Mouse (Mus musculus) intestine, postnatal 0 days (tissue): ENCODE data around the gene 4930562C15Rik. TPM values are rescaled to one million over a fixed set of nuclear protein-coding genes. Genes with fewer than 3 reads are reported as not detected.

Source experiments
- ATAC-seq: fragments of 200-750 bp; cut with Nextera tagmentation; 2 replicates; pipeline ENCODE4 v1.8.0; 2017; ENCODE audit warnings: mild to moderate bottlenecking, moderate TSS enrichment, moderate library complexity
- H3K27ac ChIP-seq: fragments of 300-500 bp; sonication (generic); 2 replicates; pipeline ENCODE4 v1.5.1; 2014; ENCODE audit warnings: mild to moderate bottlenecking, low read depth, low read length, moderate library complexity
- H3K27me3 ChIP-seq: fragments of 300-500 bp; sonication (generic); replicated peaks from 2 replicates; pipeline ENCODE4 v1.6.1; 2014; ENCODE audit warnings: low read length, mixed read lengths; ENCODE audit not compliant: control insufficient read depth, insufficient read depth
- H3K36me3 ChIP-seq: fragments of 300-500 bp; sonication (generic); 2 replicates; pipeline ENCODE4 v1.6.1; 2014; ENCODE audit warnings: mild to moderate bottlenecking, moderate library complexity; ENCODE audit not compliant: control insufficient read depth, insufficient read depth
- H3K4me1 ChIP-seq: fragments of 300-500 bp; sonication (generic); replicated peaks from 2 replicates; pipeline ENCODE4 v1.6.1; 2014; ENCODE audit warnings: antibody characterized with exemption, low read length, mixed read lengths; ENCODE audit not compliant: control insufficient read depth, insufficient read depth
- H3K4me2 ChIP-seq: fragments of 300-500 bp; sonication (generic); replicated peaks from 2 replicates; pipeline ENCODE4 v1.6.1; 2014; ENCODE audit warnings: low read depth, mild to moderate bottlenecking, moderate library complexity
- H3K4me3 ChIP-seq: fragments of 300-500 bp; sonication (generic); 2 replicates; pipeline ENCODE4 v1.5.1; 2014; ENCODE audit warnings: low read depth, low read length
- H3K9ac ChIP-seq: fragments of 300-500 bp; sonication (generic); 2 replicates; pipeline ENCODE4 v1.6.1; 2014; ENCODE audit warnings: mild to moderate bottlenecking, low read depth, low read length
- H3K9me3 ChIP-seq: fragments of 300-500 bp; sonication (generic); 2 replicates; pipeline ENCODE4 v1.6.1; 2016; ENCODE audit warnings: mixed run types; ENCODE audit not compliant: control insufficient read depth
- CTCF ChIP-seq: sonication (generic); IDR thresholded peaks from 2 replicates; pipeline ENCODE4 v1.5.1; 2016; ENCODE audit warnings: low read depth, mild to moderate bottlenecking, control low read depth, antibody characterized with exemption, moderate library complexity
- WGBS: fragments of 180-500 bp; shearing (Covaris S2); extraction: QIAGEN DNeasy Blood & Tissue Kit; methylation state at CpG from one replicate; pipeline ENCODE4 v1.1.7; 2014; 5-methylcytosine and 5-hydroxymethylcytosine counted together
- polyA plus RNA-seq: library from polyadenylated mRNA; unstranded; fragments of >200 nt; fragmentation: Nextera tagmentation; extraction: Ambion mirVana; gene quantifications from 2 replicates; pipeline ENCODE4 v1.2.1, GENCODE M21; 2015

The 4930562C15Rik gene
- polyA plus RNA-seq, 1 experiment from 2014 or later = not detected

DNA sequence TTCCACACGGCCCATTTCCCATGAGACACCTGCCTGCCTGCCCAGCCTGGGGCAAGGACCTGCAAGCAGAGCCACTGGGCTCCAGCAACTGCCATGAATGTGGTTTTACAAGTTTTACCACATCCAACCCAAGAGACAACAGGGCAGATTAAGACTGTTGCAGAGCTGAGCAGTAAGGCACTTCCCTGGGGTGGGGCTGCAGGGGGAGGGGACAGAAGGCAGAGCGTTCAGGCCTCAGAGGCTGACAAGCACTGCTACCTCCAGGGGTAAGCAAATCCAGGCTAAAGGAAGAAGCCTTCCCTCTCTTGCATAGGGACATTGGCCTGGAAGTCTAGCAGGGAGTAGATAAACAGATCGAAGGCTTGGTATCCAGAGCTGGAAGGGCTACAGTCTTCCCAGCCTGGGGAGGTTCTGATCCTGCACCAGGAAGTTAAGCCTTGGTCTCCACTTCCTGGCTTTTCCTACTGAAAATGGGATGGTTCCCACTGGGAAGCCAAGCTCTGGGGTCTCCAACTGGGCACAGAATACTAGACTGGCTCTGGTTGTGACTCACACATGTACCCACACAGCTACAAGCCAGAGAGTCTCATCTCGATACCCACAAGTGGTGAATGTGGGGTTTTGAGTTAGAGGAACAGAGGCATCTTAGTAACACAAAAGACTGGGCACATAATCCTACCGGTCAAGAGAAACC lies 43.1 kb downstream of the 4930562C15Rik start:
- 9% methylated on average over 5 of the region's 5 CpGs for WGBS

DNA sequence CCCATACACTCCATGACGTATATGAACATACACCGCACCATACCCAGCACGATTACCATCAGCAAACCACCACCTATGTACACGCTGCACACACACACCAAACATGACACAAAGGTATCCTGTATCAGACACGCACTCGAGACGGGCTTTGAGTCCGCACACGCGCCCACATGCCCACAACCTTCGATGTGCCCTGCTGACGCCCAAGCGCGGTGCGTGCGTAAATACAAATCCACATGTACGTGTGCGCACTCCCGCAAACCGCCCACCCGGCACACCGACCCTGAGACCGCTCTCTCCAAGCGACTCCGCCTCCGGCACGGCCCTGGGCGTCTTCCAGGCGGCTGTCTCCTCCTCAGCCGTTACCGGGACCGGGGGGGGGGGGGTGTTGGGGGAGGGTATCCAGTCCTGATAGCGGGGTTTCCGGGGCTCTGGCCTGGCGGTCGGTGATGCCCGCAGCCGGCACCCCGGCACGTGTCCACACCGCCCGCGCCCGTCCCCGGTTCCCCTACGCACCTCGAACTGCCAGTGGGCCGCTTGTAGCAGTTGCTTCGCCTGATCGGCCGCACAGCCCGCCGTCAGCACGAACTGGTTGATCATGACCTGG lies 44.0 kb downstream of the 4930562C15Rik start:
- WGBS = 0% methylated on average over 53 of the region's 54 CpGs
- no peaks in the 10 kb centered on the region for H3K9me3 ChIP-seq
- H3K4me2 ChIP-seq = peak overlapping the region; percentile 74
- H3K27me3 ChIP-seq = no peaks in the 10 kb centered on the region
- H3K9ac ChIP-seq = peak overlapping the region; percentile 87
- peaks cover 24% of the 10 kb centered on the region; the same call in 1 of the 2 replicates for H3K36me3 ChIP-seq
- ATAC-seq = peak; percentile 8
- peak overlapping the region; percentile 87 for H3K4me3 ChIP-seq
- peak overlapping the region; percentile 97 for H3K27ac ChIP-seq
- H3K4me1 ChIP-seq = peaks cover 8% of the 10 kb centered on the region
- no peak for TF ChIP-seq CTCF

More for the DNA sequence above, 43.1 kb downstream of the 4930562C15Rik start:
- Histone ChIP-seq H3K9me3 (no peaks in the 10 kb centered on the region), H3K27ac (peak overlapping the region; percentile 97), H3K9ac (peak overlapping the region; percentile 87), H3K4me3 (peak overlapping the region; percentile 87), H3K4me2 (peak overlapping the region; percentile 74), H3K4me1 (peaks cover 8% of the 10 kb centered on the region), H3K36me3 (peaks cover 30% of the 10 kb centered on the region; the same call in 1 of the 2 replicates), H3K27me3 (no peaks in the 10 kb centered on the region)
- peak; percentile 12 for ATAC-seq
- TF ChIP-seq CTCF = no peak

DNA sequence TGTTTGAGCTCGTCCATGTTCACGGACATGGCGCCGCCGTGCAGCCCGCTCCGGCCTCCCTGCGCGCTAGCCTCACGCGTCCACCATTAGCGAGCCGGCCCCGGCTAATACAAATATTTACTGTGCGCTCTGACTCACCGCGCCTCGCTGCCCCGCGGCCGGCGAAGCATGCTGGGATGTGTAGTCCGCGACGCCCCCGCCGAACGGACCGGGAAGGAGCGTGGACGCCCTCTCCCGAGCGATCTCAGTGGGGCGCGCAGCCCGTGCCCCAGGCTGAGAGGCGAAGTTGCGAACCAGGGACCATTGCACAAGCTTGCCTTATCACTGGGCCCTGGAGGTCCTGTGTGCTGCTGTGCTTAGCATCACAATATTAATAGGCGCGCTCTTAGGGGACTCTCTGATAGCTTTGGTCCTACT lies 44.5 kb downstream of the 4930562C15Rik start:
- Histone ChIP-seq H3K27me3 (no peaks in the 10 kb centered on the region), H3K36me3 (peaks cover 18% of the 10 kb centered on the region; the same call in 1 of the 2 replicates), H3K4me3 (peak overlapping the region; percentile 87), H3K9ac (peak overlapping the region; percentile 87), H3K4me2 (peak overlapping the region; percentile 74), H3K4me1 (peaks cover 8% of the 10 kb centered on the region), H3K27ac (peak overlapping the region; percentile 97), H3K9me3 (no peaks in the 10 kb centered on the region)
- peak; percentile 67 for TF ChIP-seq CTCF
- peak; percentile 68 for ATAC-seq
- under 1% methylated on average over 40 of the region's 40 CpGs for WGBS

DNA sequence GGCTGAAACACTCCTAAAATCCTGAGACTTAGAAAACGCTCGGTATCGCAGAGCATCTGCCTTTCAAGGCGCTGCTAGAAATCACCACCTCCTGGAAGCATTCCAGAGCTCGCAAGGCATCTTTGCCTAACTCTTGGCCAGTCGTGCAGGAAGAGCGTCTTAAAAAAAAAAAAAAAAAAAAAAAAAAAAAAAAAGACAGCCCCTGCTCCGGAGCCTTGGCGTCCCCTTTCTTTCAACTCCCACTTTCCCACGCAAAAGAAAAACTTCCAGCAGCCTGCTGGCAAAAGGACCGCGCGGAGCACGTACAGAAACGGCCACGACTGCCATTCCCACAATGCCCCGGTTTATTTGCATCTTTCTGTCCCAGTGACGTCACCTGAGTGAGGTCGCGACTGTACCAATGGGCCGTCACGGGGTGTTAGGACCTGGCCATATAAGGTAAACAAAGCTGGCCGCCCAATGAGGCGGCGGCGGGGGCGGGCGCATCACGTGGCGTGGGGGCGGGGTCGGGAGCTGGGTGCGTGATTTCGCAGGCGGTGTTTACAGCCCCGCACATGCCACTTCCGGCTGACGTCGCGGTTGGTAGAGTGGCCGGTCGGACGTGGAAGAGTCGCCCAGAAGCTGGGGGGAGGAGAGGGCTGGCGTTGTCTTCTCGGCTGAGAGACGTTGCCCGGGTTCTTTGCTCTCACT lies 45.1 kb downstream of the 4930562C15Rik start, which contains the start of gene Ubald1:
Ubald1 (minus strand) TSS at position 180 of the 690 bp plus-strand sequence.
- peak; percentile 81 for ATAC-seq

DNA sequence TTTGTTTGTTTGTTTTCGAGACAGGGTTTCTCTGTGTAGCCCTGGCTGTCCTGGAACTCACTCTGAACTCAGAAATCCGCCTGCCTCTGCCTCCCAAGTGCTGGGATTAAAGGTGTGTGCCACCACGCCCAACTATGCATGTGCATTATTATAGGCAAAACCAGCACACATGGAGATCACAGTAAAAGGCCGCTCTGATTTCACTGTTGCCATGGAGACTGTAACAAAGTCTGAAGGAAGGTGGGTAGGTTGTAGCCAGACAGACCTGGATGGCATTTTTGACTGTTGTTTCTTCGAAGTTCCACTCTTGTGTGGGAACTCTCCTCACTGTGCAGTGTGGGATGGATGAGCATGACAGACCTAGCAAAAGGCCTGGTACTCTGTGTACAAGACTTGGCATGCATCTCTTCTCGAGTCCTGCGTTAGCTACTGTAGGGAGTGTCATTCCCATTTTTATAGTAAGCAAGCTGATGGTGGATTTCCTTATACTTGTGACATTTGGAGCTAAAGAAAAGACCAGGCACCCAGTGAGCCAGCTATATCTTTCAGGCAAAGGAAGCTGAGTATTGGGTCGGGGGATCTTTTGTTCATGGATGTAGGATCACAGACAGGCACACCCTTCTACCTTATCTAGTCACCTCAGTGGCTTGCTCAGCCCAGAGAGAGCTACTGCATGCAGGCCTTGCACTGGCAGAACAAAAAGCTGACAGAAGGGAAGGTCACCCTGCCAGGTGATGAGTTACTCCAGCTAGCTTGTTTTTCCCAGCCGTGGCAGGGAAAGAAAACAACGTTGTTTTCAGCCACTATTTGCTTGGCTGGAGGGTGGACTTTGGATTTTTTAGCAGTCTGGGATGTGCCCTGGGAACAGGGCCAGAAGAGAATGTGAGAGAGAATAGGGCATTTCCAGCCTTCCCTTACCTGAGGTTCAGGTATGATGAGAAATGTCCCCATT lies 46.5 kb downstream of the 4930562C15Rik start:
- Histone ChIP-seq H3K27me3 (no peaks in the 10 kb centered on the region), H3K9ac (no peak overlapping the region), H3K4me1 (peaks cover 8% of the 10 kb centered on the region), H3K4me3 (peak overlapping the region; percentile 87), H3K9me3 (no peaks in the 10 kb centered on the region), H3K27ac (peak overlapping the region; percentile 97), H3K36me3 (no peaks in the 10 kb centered on the region; the same call in 1 of the 2 replicates), H3K4me2 (peak overlapping the region; percentile 74)
- no peak for ATAC-seq
- 60% methylated on average over 10 of the region's 10 CpGs for WGBS
- TF ChIP-seq CTCF = no peak

More for the DNA sequence above, 45.1 kb downstream of the 4930562C15Rik start, which contains the start of gene Ubald1:
- no peaks in the 10 kb centered on the region for H3K9me3 ChIP-seq
- no peaks in the 10 kb centered on the region for H3K27me3 ChIP-seq
- H3K4me3 ChIP-seq = peak within 1 kb of the TSS; percentile 87
- under 1% methylated on average over 48 of the region's 48 CpGs for WGBS
- no peak for TF ChIP-seq CTCF
- peak within 1 kb of the TSS; percentile 97 for H3K27ac ChIP-seq
- peaks cover 13% of the 10 kb centered on the region; the same call in 1 of the 2 replicates for H3K36me3 ChIP-seq
- peak within 1 kb of the TSS; percentile 87 for H3K9ac ChIP-seq
- H3K4me1 ChIP-seq = peaks cover 8% of the 10 kb centered on the region
- peak within 1 kb of the TSS; percentile 74 for H3K4me2 ChIP-seq
